Mouse (Mus musculus): Measurements from ENCODE around the gene Wbp2.

GRCm38 (mm10) chr11:116131349-116132170, 44.8 kb upstream of the Wbp2 start:
- TF ChIP-seq EP300 (IDR thresholded peaks at IDR 0.05; ENCODE audit: low read depth) (no peak), CTCF (IDR thresholded peaks at IDR 0.05; ENCODE audit: low read depth) (no peak)
